Mouse (Mus musculus) embryonic facial prominence, embryonic 12.5 days (tissue): Measurements from ENCODE around the gene Hdgfl3. TPM values are rescaled to one million over a fixed set of nuclear protein-coding genes. Genes with fewer than 3 reads are reported as not detected.

ENCODE experiments used
- ATAC-seq: fragments of 200-750 bp; cut with Nextera tagmentation; 2 replicates; pipeline ENCODE4 v1.8.0; 2017; ENCODE audit not compliant: insufficient number of reproducible peaks, insufficient read depth, low FRiP score, low TSS enrichment
- H3K27ac ChIP-seq: fragments of 300-500 bp; sonication (generic); 2 replicates; pipeline ENCODE4 v1.5.1; 2016; ENCODE audit warnings: mild to moderate bottlenecking
- H3K27me3 ChIP-seq: fragments of 300-500 bp; sonication (generic); 2 replicates; pipeline ENCODE4 v1.6.1; 2016; ENCODE audit warnings: mild to moderate bottlenecking, moderate library complexity
- H3K36me3 ChIP-seq: fragments of 300-500 bp; sonication (generic); 2 replicates; pipeline ENCODE4 v1.6.1; 2016; ENCODE audit warnings: mild to moderate bottlenecking
- H3K4me1 ChIP-seq: fragments of 300-500 bp; sonication (generic); 2 replicates; pipeline ENCODE4 v1.6.1; 2016
- H3K4me2 ChIP-seq: fragments of 300-500 bp; sonication (generic); replicated peaks from 2 replicates; pipeline ENCODE4 v1.6.1; 2016; ENCODE audit warnings: mild to moderate bottlenecking, moderate library complexity
- H3K4me3 ChIP-seq: fragments of 300-500 bp; sonication (generic); 2 replicates; pipeline ENCODE4 v1.5.1; 2016; ENCODE audit warnings: mild to moderate bottlenecking
- H3K9ac ChIP-seq: fragments of 300-500 bp; sonication (generic); 2 replicates; pipeline ENCODE4 v1.6.1; 2016; ENCODE audit warnings: mild to moderate bottlenecking, moderate library complexity
- H3K9me3 ChIP-seq: fragments of 300-500 bp; sonication (generic); 2 replicates; pipeline ENCODE4 v1.6.1; 2016; ENCODE audit warnings: mild to moderate bottlenecking, moderate library complexity
- WGBS: fragments of 180-500 bp; shearing (Covaris S2); methylation state at CpG from one replicate; pipeline ENCODE4 v1.1.7; 2016; 5-methylcytosine and 5-hydroxymethylcytosine counted together
- polyA plus RNA-seq: library from polyadenylated mRNA; unstranded; fragments of >200 nt; fragmentation: Nextera tagmentation; extraction: Ambion mirVana; gene quantifications from 2 replicates; pipeline ENCODE4 v1.2.1, GENCODE M21; 2016

The Hdgfl3 gene
- polyA plus RNA-seq, 1 experiment from 2014 or later: 35.7 TPM

DNA sequence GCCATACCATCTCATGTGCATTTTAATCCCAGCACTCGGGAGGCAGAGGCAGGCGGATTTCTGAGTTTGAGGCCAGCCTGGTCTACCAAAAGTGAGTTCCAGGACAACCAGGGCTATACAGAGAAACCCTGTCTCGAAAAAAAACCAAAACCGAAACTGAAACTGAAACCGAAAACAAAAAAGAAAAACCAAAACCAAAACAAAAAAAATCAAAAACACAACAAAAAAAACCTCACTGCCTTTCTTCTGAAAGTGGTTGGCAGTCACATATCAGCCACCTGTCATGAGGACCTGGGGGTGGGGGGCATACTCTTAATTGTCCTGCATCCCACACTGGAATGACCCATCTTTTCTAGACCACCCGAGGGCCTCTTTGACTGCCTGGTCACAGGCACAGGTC is 69.7 kb downstream of the Hdgfl3 start:
- no peaks in the 10 kb centered on the region for H3K9me3 ChIP-seq
- ATAC-seq: no peak
- H3K27me3 ChIP-seq: peaks cover 26% of the 10 kb centered on the region
- no peak overlapping the region for H3K27ac ChIP-seq
- no peaks in the 10 kb centered on the region for H3K36me3 ChIP-seq
- H3K4me2 ChIP-seq: no peak overlapping the region
- 85% methylated on average over 6 of the region's 6 CpGs for WGBS
- no peak overlapping the region for H3K4me3 ChIP-seq
- no peak overlapping the region for H3K9ac ChIP-seq
- H3K4me1 ChIP-seq: peaks cover under 1% of the 10 kb centered on the region; the same call in 1 of the 2 replicates

GRCm38 (mm10) chr7:81862587-81863583 is 71.4 kb downstream of the Hdgfl3 start:
- Histone ChIP-seq H3K27me3 (peaks cover 40% of the 10 kb centered on the region), H3K4me3 (no peak overlapping the region), H3K4me2 (no peak overlapping the region), H3K27ac (0 out of 2 replicates have a peak overlapping the region, but pooled peaks have one; percentile 11), H3K4me1 (peaks cover 6% of the 10 kb centered on the region; the same call in 1 of the 2 replicates), H3K9me3 (no peaks in the 10 kb centered on the region), H3K36me3 (no peaks in the 10 kb centered on the region), H3K9ac (no peak overlapping the region)
- ATAC-seq: no peak
- WGBS: 66% methylated on average over 24 of the region's 24 CpGs

GRCm38 (mm10) chr7:81861921-81862320 is 72.4 kb downstream of the Hdgfl3 start:
- Histone ChIP-seq H3K4me1 (peaks cover 6% of the 10 kb centered on the region; the same call in 1 of the 2 replicates), H3K4me2 (no peak overlapping the region), H3K36me3 (no peaks in the 10 kb centered on the region), H3K27me3 (peaks cover 46% of the 10 kb centered on the region), H3K27ac (no peak overlapping the region), H3K9ac (no peak overlapping the region), H3K9me3 (no peaks in the 10 kb centered on the region), H3K4me3 (no peak overlapping the region)
- ATAC-seq: no peak
- WGBS: 67% methylated on average over 4 of the region's 4 CpGs

- Histone ChIP-seq H3K36me3 (no peaks in the 10 kb centered on the region), H3K9me3 (no peaks in the 10 kb centered on the region), H3K27me3 (peaks cover 48% of the 10 kb centered on the region), H3K4me1 (peaks cover 6% of the 10 kb centered on the region; the same call in 1 of the 2 replicates), H3K4me3 (no peak overlapping the region), H3K4me2 (no peak overlapping the region), H3K9ac (no peak overlapping the region), H3K27ac (no peak overlapping the region)
- 82% methylated on average over 2 of the region's 2 CpGs for WGBS
- ATAC-seq: no peak
These were observed 72.8 kb downstream of the Hdgfl3 start for GRCm38 (mm10) chr7:81861461-81861860.

- Histone ChIP-seq H3K27ac (no peak overlapping the region), H3K4me2 (no peak overlapping the region)
These were observed 73.3 kb downstream of the Hdgfl3 start for GRCm38 (mm10) chr7:81860996-81861395.

GRCm38 (mm10) chr7:81860071-81860470 is 74.2 kb downstream of the Hdgfl3 start:
- H3K4me1 ChIP-seq: peaks cover 6% of the 10 kb centered on the region; the same call in 1 of the 2 replicates
- no peak overlapping the region for H3K9ac ChIP-seq
- no peak overlapping the region for H3K27ac ChIP-seq
- H3K27me3 ChIP-seq: peaks cover 51% of the 10 kb centered on the region
- peak overlapping the region; percentile 97; the same call in 1 of the 2 replicates for H3K4me2 ChIP-seq
- H3K36me3 ChIP-seq: no peaks in the 10 kb centered on the region
- H3K9me3 ChIP-seq: no peaks in the 10 kb centered on the region
- H3K4me3 ChIP-seq: peak overlapping the region; percentile 10; the same call in 1 of the 2 replicates
- 53% methylated on average over 11 of the region's 11 CpGs for WGBS
- ATAC-seq: no peak

More at GRCm38 (mm10) chr7:81860996-81861395, 73.3 kb downstream of the Hdgfl3 start:
- no peak overlapping the region for H3K9ac ChIP-seq
- ATAC-seq: no peak
- no peak overlapping the region for H3K4me3 ChIP-seq
- H3K36me3 ChIP-seq: no peaks in the 10 kb centered on the region
- H3K27me3 ChIP-seq: peaks cover 51% of the 10 kb centered on the region
- no peaks in the 10 kb centered on the region for H3K9me3 ChIP-seq
- peaks cover 6% of the 10 kb centered on the region; the same call in 1 of the 2 replicates for H3K4me1 ChIP-seq
- WGBS: 78% methylated on average over 5 of the region's 5 CpGs

GRCm38 (mm10) chr7:81858968-81859721 is 75.1 kb downstream of the Hdgfl3 start, which contains the start of gene Tm6sf1:
TSS of gene Tm6sf1 (plus strand) at chr7:81859001.
- WGBS: under 1% methylated on average over 64 of the region's 64 CpGs
- peaks cover 51% of the 10 kb centered on the region for H3K27me3 ChIP-seq
- H3K9ac ChIP-seq: peak within 1 kb of the TSS; percentile 67
- H3K4me2 ChIP-seq: peak within 1 kb of the TSS; percentile 97
- peak within 1 kb of the TSS; percentile 66 for H3K4me3 ChIP-seq
- H3K9me3 ChIP-seq: no peaks in the 10 kb centered on the region
- H3K36me3 ChIP-seq: no peaks in the 10 kb centered on the region
- H3K4me1 ChIP-seq: peaks cover 6% of the 10 kb centered on the region; the same call in 1 of the 2 replicates
- peak; percentile 65; the same call in 1 of the 2 replicates for ATAC-seq
- no peak within 1 kb of the TSS for H3K27ac ChIP-seq

- peak overlapping the region; percentile 66; the same call in 1 of the 2 replicates for H3K4me3 ChIP-seq
- peaks cover 51% of the 10 kb centered on the region for H3K27me3 ChIP-seq
- no peak overlapping the region for H3K9ac ChIP-seq
- no peaks in the 10 kb centered on the region for H3K36me3 ChIP-seq
- ATAC-seq: no peak
- H3K9me3 ChIP-seq: no peaks in the 10 kb centered on the region
- 9% methylated on average over 9 of the region's 9 CpGs for WGBS
- no peak overlapping the region for H3K27ac ChIP-seq
- H3K4me2 ChIP-seq: peak overlapping the region; percentile 97
- H3K4me1 ChIP-seq: peaks cover 6% of the 10 kb centered on the region; the same call in 1 of the 2 replicates
These were observed 76.0 kb downstream of the Hdgfl3 start for GRCm38 (mm10) chr7:81858236-81858635.

DNA sequence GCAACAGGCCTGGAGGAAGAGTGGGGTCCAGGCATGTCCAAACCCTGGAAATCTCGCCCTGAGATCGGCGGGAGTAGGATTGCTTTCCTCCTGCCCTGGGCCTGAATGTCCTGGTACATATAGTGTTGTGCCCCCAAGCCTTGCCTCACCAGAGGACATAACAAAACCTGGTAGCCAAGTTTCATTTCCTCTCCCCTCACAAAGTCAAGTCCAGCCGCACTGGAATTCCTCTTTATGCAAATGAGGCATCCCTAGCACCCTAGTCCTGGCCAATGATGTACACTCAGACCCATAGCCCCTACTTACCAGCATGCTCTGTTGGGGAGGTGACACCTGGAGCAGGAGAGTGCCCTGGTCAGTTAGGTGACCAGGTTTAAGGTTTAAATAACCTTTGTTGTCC is 78.1 kb downstream of the Hdgfl3 start:
- no peak for ATAC-seq
- Histone ChIP-seq H3K4me2 (no peak overlapping the region), H3K27ac (no peak overlapping the region), H3K27me3 (peaks cover 41% of the 10 kb centered on the region), H3K9ac (no peak overlapping the region), H3K36me3 (no peaks in the 10 kb centered on the region), H3K4me3 (no peak overlapping the region), H3K4me1 (peaks cover 6% of the 10 kb centered on the region; the same call in 1 of the 2 replicates), H3K9me3 (no peaks in the 10 kb centered on the region)
- 66% methylated on average over 4 of the region's 4 CpGs for WGBS

GRCm38 (mm10) chr7:81855694-81856093 is 78.6 kb downstream of the Hdgfl3 start, which contains the start of gene Gm10160:
TSS of gene Gm10160 (minus strand) at chr7:81855794.
- no peaks in the 10 kb centered on the region for H3K9me3 ChIP-seq
- no peak for ATAC-seq
- H3K27ac ChIP-seq: no peak within 1 kb of the TSS

More at GRCm38 (mm10) chr7:81855694-81856093, 78.6 kb downstream of the Hdgfl3 start, which contains the start of gene Gm10160:
- Histone ChIP-seq H3K4me1 (peaks cover 6% of the 10 kb centered on the region; the same call in 1 of the 2 replicates), H3K9ac (no peak within 1 kb of the TSS), H3K27me3 (peaks cover 35% of the 10 kb centered on the region), H3K4me3 (no peak within 1 kb of the TSS), H3K4me2 (no peak within 1 kb of the TSS), H3K36me3 (no peaks in the 10 kb centered on the region)
- 74% methylated on average over 1 of the region's 1 CpGs for WGBS
